Mouse (Mus musculus): ENCODE data around the gene Ubl3. TPM values are rescaled to one million over a fixed set of nuclear protein-coding genes. Genes with fewer than 3 reads are reported as not detected.

Ubl3 gene
- total RNA-seq, 2 experiments from 2014 or later = 103 to 108 TPM

- DNase-seq = no peak
Observed at GRCm38 (mm10) chr5:148527632-148528031, 25.0 kb downstream of the Ubl3 start.

GRCm38 (mm10) chr5:148526631-148527030 lies 26.0 kb downstream of the Ubl3 start:
- no peak for DNase-seq

- DNase-seq = no peak
Observed at GRCm38 (mm10) chr5:148523202-148523971, 29.2 kb downstream of the Ubl3 start.

- no peak for DNase-seq
Observed at GRCm38 (mm10) chr5:148522378-148522777, 30.2 kb downstream of the Ubl3 start.

- no peak for DNase-seq
Observed at GRCm38 (mm10) chr5:148517445-148517844, 35.1 kb downstream of the Ubl3 start.

GRCm38 (mm10) chr5:148512042-148512640 lies 40.4 kb downstream of the Ubl3 start:
- peak in 1 of 2 experiments; percentile 32 for DNase-seq

GRCm38 (mm10) chr5:148510265-148510664 lies 42.3 kb downstream of the Ubl3 start:
- DNase-seq = no peak

GRCm38 (mm10) chr5:148509731-148510130 lies 42.9 kb downstream of the Ubl3 start:
- DNase-seq = no peak

GRCm38 (mm10) chr5:148508901-148509604 lies 43.5 kb downstream of the Ubl3 start:
- DNase-seq = peak in 1 of 2 experiments; percentile 73

GRCm38 (mm10) chr5:148505381-148505780 lies 47.2 kb downstream of the Ubl3 start:
- DNase-seq = no peak

- no peak for DNase-seq
Observed at GRCm38 (mm10) chr5:148502237-148502636, 50.4 kb downstream of the Ubl3 start.

GRCm38 (mm10) chr5:148501228-148501957 lies 51.2 kb downstream of the Ubl3 start:
- DNase-seq = no peak

- DNase-seq = no peak
Observed at GRCm38 (mm10) chr5:148500516-148500915, 52.1 kb downstream of the Ubl3 start.

- no peak for DNase-seq
Observed at GRCm38 (mm10) chr5:148499616-148500015, 53.0 kb downstream of the Ubl3 start.

- no peak for DNase-seq
Observed at GRCm38 (mm10) chr5:148495991-148496390, 56.6 kb downstream of the Ubl3 start.

GRCm38 (mm10) chr5:148495173-148495572 lies 57.4 kb downstream of the Ubl3 start:
- peak in 1 of 2 experiments; percentile 27 for DNase-seq

GRCm38 (mm10) chr5:148494249-148494648 lies 58.3 kb downstream of the Ubl3 start:
- DNase-seq = no peak

- DNase-seq = no peak
Observed at GRCm38 (mm10) chr5:148493025-148493424, 59.6 kb downstream of the Ubl3 start.

GRCm38 (mm10) chr5:148490391-148490790 lies 62.2 kb downstream of the Ubl3 start:
- no peak for DNase-seq

- peak; percentile 69 to 76 for DNase-seq
Observed at GRCm38 (mm10) chr5:148489724-148490193, 62.8 kb downstream of the Ubl3 start.

- DNase-seq = peak in 1 of 2 experiments; percentile 34
Observed at GRCm38 (mm10) chr5:148488891-148489723, 63.5 kb downstream of the Ubl3 start.

Data from heart, adult 18-20 months (tissue).